Mouse (Mus musculus): Measurements from ENCODE around the gene Nobox.
A peak's percentile ranks its signal among the peaks of the same experiment; 100 is the strongest.

Gene Nobox

DNA sequence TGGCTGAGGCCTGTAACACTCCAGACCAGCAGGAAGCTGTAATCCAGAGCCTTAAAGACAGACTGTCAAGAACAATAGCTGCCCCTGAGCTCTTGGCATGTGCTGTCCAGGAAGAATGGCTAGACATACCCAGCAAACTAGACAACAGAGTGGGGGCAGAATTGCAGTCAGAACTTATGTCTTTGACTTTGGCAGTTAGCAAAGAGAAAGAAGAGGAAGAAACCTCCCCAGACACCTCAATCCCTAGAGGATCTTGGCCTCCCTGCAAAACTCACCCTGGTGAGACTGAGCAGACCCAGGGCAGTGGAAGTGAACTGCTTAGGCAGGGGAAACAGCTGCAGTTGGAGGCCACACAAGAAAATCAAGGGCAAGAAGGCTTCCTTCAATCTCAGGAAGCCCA, 36.8 kb downstream of the Nobox start:
- DNase-seq: no peak

DNA sequence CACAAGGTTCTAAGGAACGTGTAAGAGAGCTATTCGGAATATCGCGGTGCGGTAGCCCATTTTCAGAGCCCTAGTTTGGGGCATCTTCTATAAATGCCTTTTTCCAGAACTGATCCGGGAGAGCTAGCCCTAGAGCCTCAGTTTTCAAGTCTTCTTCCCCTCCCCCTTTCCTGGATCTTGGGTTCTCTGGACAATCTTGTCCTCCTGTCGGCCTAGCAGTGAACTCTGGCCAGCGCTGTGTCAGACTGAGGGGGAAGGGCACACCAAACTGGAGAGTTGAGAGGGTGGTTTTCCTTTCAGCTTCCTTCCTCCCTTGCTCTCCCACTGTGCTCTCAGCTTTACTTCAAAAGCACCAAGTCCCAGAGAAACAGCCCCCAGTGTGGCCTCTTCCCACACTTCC, 43.0 kb downstream of the Nobox start:
- DNase-seq: no peak

GRCm38 (mm10) chr6:43265363-43266041, 43.9 kb downstream of the Nobox start, which contains the start of gene Arhgef5:
TSS of gene Arhgef5 (plus strand) at chr6:43265582.
- DNase-seq: peak; percentile 27 to 36

DNA sequence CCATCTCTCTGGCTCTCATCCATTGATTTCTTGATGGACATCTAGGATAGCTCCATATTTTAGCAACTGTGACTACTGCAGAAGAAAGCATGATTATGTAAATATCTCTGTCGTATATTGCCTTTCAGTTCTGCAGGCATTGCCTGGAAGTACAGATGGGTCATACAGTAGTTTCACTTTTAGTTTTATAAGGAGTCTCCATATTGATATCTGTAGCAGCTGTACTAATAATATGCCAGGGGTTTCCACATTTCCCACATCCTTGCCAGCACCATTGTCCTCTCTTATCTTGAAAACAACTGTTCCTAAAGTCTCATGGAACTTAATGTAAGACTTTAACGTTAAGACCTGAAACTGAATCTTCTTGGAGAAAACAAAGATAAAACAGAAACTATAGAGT, 48.6 kb downstream of the Nobox start:
- DNase-seq: no peak

GRCm38 (mm10) chr6:43254193-43254926, 55.0 kb downstream of the Nobox start:
- peak in 1 of 2 experiments; percentile 9 for DNase-seq

Measured in cerebellum, postnatal 25 days (tissue).